Mouse (Mus musculus) CD8-positive naive resting alpha-beta T cell, adult 2 months (primary cell): Measurements from ENCODE around the gene Phlpp2.

Experiments used
- DNase-seq, 2 experiments: peaks; one replicate each; pipeline ENCODE4 v3.0.0; 2022; ENCODE audit warnings: low read depth in 2 of 2, low spot score in 2 of 2

Phlpp2 gene

DNA sequence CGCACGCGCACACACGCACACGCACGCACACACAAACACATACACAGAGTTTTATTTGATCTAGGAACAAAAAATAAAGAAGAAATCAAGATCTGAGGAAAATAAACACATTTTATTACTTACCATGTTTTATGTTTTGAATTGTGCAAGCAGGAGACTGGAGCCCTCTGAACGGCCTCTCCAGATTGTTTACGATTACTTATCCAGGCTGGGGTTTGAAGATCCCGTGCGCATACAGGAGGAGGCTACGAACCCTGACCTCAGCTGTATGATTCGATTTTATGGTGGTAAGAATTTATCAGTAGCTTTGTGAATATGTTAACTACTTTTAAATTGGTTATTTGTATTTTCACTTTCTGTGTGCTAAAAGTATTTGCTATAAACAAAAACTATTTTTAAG, 27.0 kb downstream of the Phlpp2 start:
- DNase-seq: no peak

DNA sequence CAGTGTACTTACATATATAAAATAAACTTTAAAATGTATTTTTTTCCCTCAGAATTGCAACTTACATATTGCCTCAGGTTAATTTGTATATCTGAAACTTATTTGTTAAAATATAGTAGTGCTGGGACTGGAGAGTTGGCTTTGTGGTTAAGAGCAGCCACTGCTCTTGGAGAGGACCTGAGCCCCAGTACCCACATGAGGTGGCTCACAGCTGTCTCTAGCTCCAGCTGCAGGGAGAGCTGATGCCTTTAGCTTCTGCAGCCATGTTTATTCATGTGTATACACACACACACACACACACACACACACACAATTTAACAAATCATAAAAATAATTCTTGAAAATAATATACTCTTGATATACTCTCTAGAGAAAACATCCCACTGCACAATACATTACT, 34.0 kb downstream of the Phlpp2 start:
- no peak for DNase-seq

DNA sequence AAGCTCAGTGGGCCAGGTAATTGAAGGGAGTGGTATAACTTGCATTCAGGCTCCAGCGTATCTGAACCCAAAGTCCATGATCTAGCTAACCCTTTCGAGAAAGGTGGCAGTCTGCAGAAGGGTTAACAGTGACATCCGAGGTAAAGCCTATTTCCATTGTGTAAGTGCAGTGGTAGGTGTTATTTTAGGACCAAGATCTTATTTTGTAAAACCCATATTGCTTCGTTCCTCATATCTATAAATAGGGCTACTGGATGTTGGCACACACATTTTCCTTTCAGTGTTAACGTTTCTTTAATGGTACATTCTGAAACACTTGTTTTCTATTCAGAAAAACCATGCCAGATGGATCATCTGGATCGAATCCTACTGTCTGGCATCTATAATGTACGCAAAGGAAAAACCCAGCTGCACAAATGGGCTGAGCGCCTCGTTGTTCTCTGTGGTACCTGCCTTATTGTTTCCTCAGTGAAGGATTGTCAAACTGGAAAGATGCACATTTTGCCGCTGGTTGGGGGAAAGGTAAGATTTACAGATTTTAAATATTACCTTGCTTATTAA, 35.6 kb downstream of the Phlpp2 start:
- no peak for DNase-seq

DNA sequence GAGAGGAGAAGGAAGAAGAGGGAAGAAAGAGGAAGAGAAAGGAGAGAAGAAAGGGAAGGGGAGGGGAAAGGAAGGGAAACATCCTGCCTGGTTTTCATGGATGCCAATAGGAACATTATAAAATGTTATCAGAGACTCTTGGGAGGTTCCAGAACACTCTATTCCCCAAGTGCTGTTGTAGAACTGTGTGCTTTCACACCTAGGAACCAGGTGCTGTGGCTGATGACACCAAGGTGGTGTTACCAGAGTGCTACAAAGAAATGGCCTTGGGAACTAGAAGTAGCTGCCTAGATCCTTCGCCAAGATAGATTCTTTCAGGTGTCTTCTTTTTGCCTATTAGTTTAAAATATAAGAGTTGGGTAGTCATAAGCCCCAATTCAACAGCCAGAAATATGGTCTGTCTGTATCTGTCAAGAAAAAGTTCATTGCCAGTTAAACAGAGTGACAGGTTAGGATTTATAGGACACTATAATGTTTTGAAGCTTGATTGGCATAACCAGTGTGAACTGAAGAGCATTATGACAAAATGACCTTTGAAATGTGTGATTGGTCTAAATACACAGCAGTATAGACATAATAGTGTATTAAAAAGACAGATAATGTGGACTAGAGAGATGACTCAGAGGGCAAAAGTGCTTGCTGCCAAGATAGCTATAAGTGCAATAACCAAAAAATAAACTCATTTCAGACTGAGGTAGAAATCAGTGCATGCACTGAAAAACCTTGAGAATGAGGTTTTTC, 36.8 kb downstream of the Phlpp2 start:
- no peak for DNase-seq

DNA sequence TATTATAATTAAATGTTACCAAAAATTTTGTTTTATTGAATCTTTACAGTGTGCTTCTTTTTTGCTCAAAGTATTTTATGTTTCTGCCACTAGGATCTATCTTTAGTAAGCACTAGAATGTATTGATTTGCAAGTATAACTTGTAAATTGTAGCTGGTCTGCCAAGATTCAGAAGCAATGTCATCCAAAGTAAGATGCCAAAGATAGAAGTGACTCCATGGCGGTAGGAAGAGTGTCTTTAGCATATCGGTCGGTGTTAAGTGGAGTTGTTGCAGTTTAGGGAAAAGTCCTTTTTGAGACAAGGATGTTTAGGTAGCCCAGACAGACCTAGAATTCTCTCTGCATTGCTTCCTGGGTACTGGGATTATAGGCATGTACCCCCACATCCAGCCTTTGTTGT, 38.6 kb downstream of the Phlpp2 start:
- DNase-seq: no peak

DNA sequence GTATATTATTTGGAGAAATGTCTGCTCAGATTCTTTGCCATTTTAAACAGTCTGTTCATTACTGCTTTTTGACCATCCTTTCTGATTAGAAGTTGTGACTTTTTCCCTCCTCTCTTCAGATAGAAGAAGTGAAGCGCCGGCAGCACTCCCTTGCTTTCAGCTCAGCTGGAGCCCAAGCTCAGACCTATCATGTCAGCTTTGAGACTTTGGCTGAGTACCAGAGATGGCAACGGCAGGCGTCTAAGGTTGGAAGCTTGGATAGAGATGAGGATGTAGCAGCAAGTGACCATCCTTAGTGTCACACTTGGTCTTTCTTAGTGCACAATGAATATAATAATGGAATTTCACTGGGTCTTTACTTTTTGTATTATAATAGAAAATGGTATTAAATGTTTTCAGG, 39.0 kb downstream of the Phlpp2 start:
- no peak for DNase-seq

DNA sequence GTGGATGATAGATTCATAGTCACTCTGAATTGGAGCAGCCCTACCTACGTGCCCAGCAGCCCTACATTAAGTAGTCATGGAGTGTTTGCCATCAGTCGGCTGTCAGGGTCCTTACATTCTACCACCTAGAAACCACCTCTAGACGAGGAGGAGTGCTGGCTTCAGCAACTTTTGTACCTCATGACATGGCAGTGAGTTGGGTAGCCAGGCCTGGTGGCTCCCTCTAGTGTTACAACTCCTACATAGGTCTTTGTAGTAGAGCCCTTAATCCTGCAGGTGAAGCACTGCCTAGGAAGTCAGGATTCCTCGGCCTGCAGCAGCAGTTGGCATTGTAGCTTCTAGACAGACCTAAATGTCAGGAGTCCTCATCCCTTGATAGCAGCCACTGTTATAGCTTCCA, 48.9 kb downstream of the Phlpp2 start:
- DNase-seq: peak in 1 of 2 experiments; percentile 15

DNA sequence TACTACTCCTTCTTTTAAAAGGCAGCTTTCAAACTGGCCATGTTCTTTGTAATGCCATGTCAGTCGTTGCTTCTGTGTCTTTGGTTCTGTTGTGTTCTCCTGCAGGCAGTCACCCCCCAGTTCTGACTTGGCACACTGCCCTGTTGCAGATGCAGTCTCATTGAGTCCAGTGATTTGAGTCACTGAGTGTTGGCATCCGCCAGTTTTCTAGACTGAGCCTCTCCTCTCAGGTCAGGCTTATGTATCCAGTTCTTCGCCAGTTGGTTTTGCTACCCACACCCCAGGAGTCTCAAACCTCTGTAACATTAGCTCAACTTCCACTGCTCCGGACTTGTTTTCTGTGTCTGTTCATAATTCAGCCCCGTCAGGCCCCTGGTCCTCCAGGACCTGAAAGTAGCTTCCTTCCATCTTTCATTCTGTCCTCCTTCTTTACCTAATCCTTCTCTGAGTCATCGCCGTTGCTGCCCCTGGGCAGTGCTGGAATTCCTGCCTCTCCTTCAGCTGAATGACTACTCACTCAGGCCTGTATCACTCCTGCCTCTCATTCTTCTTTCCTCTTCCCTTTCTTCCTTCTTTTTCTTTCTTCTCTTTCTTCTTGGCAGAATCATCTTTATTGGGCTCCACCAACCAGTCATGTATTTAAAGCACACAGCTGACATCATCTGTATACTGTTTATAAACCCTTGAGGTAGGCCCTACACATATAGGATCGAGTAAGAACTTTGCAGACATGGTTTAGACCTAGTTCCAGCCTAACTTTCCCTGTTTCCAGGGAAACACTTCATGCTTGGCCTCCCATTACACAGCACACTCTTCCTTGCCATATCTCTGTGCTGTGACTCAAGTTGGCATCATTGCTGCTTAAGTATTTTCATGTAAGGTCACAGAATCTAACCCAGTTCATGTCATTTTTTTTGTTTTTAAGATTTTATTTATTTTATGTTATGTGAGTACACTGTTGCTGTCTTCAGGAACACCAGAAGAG, 52.4 kb downstream of the Phlpp2 start:
- DNase-seq: no peak

DNA sequence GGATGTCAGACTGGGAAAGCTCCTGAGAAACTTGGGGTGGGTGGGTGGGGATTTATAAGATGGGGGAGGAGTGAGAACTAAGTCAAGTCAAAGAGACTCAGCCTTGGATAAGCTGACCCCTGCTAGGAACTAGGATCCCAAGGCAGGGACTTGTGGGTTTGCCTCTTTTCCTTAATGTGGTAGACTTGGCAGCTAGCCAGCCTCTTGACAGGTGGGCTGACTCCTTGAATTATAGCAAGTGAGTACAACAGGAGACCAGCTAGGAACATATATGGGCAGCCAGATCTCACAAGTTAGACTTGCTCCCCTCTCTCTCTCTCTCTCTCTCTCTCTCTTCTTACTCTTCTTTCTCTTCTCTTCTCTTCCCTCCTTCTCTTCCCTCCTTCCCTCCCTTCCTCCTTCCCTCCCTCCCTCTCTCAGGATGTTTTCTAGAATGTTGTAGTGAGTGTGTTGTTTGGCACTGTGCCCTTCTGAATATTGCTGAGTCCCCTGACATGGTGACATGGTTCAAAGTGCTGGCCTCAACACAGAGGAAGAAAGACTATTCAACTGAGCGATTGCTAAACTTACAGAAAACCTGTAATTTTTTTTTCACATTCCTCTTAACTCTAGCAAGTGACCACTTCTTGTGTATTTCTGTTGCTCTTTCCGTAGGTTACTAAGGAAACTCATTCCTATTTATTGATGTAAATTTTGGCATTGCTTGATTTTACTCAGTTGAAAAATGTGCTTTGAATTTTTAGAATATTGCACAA, 73.4 kb downstream of the Phlpp2 start:
- no peak for DNase-seq

DNA sequence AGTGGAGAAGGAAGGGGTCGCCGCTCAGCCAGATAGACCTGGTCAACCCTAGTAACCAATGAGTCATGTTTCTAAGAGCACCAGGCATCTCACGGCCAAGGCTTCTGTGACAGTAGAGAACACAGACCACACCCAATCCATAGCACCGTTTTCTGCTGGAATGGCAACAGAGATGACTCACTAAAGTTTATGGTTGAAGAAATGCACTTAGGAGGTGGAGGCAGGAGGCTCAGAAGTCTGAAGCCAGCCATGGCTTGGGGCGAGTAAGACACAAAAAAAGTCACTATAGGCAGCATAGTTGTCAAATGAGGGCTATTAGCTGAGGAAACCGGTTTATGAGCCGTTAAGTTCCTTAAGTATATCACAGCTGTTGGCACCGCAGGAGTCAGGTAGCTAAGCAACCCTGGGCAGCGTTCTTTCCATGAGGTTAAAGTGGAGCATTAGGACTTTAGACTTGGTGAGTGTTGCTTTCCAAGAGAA, 76.9 kb downstream of the Phlpp2 start:
- no peak for DNase-seq

DNA sequence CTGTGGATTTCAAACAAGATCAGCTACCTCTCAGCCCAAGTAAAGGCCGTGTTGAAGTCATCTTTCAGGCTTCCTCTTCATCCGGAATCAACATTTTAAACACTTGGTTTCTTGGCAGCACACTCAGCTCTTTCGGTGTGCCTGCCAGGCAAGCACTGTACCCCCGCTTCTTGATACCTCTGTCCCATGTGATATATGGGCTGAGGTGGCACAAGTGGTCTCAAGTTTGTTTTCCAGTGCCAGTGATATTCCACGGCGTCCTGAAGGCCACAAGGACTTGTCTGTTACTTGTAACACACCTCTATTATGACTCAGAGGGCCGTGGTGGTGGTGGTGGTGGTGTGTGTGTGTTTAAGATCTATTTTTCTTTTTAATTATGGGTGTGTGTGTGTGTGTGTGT, 77.4 kb downstream of the Phlpp2 start:
- no peak for DNase-seq

DNA sequence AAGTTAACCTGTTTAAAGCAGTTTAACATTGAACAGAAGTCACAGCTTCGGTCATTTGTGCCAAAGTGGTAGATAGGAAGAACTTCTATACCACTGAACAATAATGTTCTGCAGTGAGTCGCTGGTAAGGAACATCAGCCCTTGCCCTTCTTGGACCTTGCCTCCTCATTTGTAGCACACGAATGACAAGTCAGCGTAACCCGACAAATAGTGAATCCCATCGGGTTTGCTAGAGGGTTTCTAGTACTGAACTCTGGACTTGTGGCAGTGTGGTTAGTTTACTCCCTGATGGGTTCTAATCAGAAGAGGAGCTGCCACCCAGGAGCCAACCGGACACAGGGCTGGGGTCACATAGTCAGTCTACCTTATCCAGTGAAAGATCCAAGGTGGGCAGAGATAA, 77.9 kb downstream of the Phlpp2 start:
- no peak for DNase-seq

DNA sequence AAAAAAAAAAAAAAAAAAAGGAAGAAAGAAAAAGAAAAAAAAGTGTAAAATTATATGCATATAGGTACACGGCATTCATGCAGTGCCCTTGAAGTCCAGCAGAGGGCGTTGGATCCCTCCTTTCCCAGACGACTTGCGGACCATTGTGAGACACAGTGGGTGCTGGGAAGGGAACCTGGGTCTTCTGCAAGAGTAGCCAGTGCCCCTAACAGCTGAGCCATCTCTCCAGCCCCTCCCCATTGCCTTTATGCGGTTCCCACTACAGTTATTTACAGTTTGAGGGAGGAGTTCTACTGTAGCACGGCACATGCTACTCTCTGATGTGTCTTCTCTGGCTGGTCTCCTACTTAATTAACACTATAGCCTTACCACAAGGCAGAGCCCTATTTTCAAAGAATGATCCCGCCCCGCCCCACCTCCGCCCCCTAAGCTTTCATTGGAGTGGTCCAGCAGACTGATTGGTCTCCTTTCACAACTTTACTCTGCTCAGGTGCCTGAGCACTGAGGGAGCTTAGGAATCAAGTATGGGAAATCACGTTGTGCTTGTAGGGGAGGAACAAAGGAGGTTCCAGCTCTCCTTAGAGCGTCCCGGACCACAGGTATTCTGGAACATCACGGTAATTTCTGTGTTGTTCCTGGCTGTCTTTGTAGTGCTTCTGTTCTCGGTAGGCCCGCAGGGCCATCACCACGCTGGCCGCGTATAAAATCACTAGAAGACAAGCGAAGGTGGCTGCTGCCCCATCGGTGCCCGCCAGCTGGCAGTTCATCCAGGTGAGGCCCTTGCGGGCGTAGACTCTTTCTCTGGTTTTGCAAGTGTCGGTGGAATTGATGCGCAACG, 79.3 kb downstream of the Phlpp2 start:
- DNase-seq: no peak

DNA sequence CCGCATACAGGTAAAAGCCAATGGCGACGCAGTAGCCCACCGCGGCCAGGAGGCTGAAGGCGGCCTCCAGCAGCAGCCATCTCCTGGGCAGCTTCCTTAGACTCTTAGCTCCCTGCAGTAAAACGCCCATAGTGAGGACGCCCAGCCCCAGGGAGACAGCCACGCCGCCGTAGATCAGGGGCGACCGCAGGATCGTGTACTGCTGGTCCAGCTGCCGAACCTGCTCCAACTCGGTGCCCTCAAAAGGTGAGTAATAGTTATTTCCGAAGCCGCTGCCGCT, 79.9 kb downstream of the Phlpp2 start:
- no peak for DNase-seq

DNA sequence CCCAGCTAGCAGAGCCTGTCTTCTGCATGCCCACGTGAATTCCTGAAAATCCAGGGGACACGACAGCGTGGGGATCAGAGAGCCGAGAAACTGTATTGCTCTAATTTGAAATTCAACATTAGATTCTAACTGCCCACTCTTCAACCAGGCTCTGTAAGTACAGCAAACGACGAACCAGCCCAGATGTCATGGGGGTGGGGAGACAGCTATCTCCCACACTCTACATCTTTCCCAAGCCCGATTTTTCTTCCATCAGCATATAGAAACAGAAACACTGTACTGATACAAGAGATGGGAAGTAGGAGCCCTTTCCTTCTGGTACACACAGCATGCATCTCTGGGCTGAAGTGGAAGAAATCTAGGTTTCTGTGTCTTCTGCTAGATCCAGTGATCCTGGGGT, 83.8 kb downstream of the Phlpp2 start:
- no peak for DNase-seq

DNA sequence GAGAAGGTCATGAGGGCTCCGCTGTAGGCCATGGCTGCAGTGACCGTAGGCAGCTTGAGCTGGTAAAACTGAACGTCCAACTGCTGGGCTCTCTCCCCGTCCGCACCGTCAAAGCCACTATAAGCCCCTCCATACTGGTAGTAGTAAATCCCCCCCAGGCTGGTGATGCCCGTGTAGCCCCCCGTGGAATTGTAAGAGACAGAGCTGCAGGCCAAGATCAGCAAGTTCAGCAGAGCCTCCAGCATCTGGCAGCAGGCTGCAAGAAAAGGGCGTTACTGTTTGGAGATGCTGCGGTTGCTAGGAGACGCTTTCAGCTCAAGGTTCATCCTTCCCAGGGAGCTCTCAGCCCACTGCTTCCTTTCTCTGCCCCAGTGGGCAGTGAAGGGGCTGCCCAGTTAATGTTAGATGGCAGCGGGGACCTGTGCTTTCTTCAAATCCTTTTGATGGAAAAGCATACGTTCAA, 86.2 kb downstream of the Phlpp2 start:
- no peak for DNase-seq

DNA sequence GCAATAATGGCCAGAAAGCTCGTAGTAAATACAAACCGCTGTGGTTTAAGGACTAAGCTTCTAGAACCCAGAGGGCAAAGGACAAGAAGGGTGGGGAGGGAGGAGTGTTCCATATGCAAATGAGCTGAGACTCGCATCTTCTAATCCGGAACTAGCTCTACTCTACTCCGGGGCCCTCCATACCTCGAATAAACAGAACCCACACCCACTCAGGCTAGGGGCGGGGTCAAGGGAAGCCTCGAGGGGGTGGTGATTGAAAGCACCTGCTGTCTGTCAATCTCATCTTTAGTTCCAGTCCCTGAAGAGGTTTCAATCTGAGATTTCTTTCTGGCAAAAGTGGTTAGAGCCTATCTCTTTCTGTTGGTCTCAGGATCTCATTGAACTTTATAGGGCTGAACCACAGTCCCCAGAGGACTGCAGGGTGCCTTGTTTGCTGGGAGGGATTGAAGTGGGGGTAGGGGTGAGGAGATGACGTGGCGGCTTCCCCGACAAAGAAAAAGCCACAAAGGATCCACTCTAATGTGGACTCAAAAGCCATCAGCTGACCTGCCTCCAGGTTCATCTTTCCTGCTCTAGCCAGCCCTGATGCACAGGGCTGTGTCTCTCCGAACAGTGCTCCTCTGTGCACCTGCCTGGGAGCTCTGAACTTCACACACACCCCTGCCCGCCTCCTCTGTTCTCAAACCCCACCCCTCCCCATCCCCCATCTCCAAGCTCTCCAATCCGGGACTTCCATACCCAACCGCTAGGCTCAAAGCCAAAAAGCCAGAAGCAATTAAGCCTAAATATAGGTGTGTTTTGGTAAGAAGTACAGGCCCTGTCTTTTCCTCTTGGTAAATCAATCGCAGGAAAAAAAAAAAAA, 89.1 kb downstream of the Phlpp2 start:
- DNase-seq: no peak

DNA sequence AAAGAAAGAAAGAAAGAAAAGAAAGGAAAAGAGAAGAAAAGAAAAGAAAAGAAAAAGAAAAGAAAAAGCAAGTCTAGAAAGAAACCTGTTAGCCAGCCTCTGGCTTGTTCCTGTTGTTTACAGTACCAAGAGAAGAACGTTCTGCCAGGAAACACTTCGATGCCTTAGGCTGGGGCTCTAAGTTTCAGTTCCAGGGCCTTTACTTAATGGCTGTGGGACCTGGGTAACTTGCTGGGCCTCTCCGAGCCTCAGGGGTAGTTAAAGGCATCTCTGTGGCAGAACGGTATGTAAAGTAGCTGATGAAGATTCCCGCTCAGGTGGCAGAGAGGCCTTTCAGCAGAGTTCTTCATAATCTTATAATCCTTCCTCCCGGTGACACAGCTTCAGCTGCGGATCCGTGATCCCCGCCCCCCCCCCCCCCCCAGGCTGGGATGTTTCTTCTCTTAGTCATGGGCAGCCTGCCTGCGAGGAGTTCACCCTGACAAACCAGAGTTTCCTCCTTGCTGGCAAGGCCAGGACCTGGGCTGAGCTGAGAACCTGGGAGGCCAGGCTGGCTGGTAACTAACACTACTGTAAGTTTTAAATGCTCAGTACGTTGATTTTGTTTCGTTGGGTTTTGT, 89.8 kb downstream of the Phlpp2 start:
- no peak for DNase-seq

DNA sequence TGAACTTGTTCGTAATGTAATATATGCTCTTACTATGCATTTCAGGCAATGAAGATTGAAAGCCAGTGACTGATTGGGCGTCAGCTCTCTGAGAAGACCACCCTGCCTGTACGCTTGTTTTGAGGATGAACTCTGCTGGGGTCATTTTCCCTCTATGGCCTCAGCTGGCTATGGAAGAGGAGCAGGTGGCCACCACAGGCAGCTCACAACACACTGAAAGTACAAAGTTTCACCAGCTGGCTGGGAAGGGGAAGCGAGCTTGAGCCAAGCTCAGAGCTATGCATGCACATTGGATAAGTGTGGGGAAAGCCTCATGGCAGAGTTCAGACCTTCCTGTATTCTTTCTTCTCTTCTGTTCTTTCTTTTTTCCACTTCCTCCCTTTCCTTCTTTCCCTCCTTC, 90.8 kb downstream of the Phlpp2 start:
- DNase-seq: no peak
